In genomic region chr2:145233547-145234398, GRCm38 (mm10) we compare ENCODE assay signal across 8 mouse cellular contexts.
DNase-seq lines count a peak whose midpoint lies in the region; ATAC-seq and TF ChIP-seq lines count a peak whose summit lies in the region.

No protein-coding gene starts in this region.

- peaks cover 7% of the 10 kb centered on the region for H3K4me1 ChIP-seq in heart, adult 2 months (ENCODE audit: control insufficient read depth, insufficient read depth, low read length)
- peaks cover 8% of the 10 kb centered on the region for H3K4me1 ChIP-seq in limb, embryonic 15.5 days

- no peaks in the 10 kb centered on the region for H3K36me3 ChIP-seq in heart, adult 2 months (ENCODE audit: control insufficient read depth, insufficient read depth, low read length)
- no peaks in the 10 kb centered on the region for H3K36me3 ChIP-seq in limb, embryonic 15.5 days

- TF ChIP-seq POLR2A in heart, adult 2 months (IDR thresholded peaks at IDR 0.05; ENCODE audit: insufficient read depth, low read depth, low read length): no peak

- DNase-seq in ovary, postnatal 14 days (ENCODE audit: low spot score): peak; percentile 17
- DNase-seq in ovary, adult 18-20 months (ENCODE audit: low spot score): no peak
- DNase-seq in c-Kit-positive CD71-negative TER-119-negative erythroid progenitor cells, embryonic 14.5 days (ENCODE audit: low read depth): peak; percentile 25
- peak; percentile 69 to 79 for DNase-seq in heart, adult 2 months
- DNase-seq in kidney, adult 8-10 months: peak; percentile 28 to 37
- peak; percentile 25 for DNase-seq in right cerebral cortex, adult 18-20 months
- DNase-seq in B cell, adult 2 months: no peak

- no peaks in the 10 kb centered on the region for H3K27me3 ChIP-seq in heart, adult 2 months (ENCODE audit: control insufficient read depth, insufficient read depth, low read length)
- no peaks in the 10 kb centered on the region for H3K27me3 ChIP-seq in limb, embryonic 15.5 days

- no peak overlapping the region for H3K9ac ChIP-seq in heart, adult 2 months (ENCODE audit: low read depth, low read length)
- no peak overlapping the region for H3K9ac ChIP-seq in limb, embryonic 15.5 days

- no peak overlapping the region for H3K4me2 ChIP-seq in limb, embryonic 15.5 days

- H3K27ac ChIP-seq in heart, adult 2 months: peak overlapping the region; percentile 64
- no peak overlapping the region for H3K27ac ChIP-seq in limb, embryonic 15.5 days

- no peaks in the 10 kb centered on the region for H3K79me2 ChIP-seq in heart, adult 2 months (replicated peaks; ENCODE audit: control insufficient read depth, insufficient read depth, low read length)

- no peak overlapping the region for H3K4me3 ChIP-seq in heart, adult 2 months
- H3K4me3 ChIP-seq in limb, embryonic 15.5 days: no peak overlapping the region

- 0 out of 2 replicates have a peak, but pooled peaks have one; percentile 44 for ATAC-seq in limb, embryonic 15.5 days (ENCODE audit: insufficient number of reproducible peaks, low FRiP score, low TSS enrichment, low read depth)

- TF ChIP-seq CTCF in heart, adult 2 months (IDR thresholded peaks at IDR 0.05): no peak

- intact Hi-C loops in heart, adult 2 months (cut with DNase I): no loop called here

- no peak for TF ChIP-seq EP300 in heart, adult 2 months (IDR thresholded peaks at IDR 0.05; ENCODE audit: insufficient read depth, low read depth, low read length)

- 8% methylated on average over 7 of the region's 7 CpGs for WGBS in heart, adult 2 months
- 56% methylated on average over 7 of the region's 7 CpGs for WGBS in limb, embryonic 15.5 days

- no peaks in the 10 kb centered on the region for H3K9me3 ChIP-seq in limb, embryonic 15.5 days

Comparison
In these comparisons a context has a peak if more than half of its experiments do, and no peak if none do; other contexts are left out.
1. DNase-seq: peak in ovary, postnatal 14 days (single experiment), c-Kit-positive CD71-negative TER-119-negative erythroid progenitor cells, embryonic 14.5 days (single experiment), heart, adult 2 months (2 of 2), kidney, adult 8-10 months (2 of 2) and right cerebral cortex, adult 18-20 months (single experiment); none in ovary, adult 18-20 months (single experiment) and B cell, adult 2 months (0 of 2).